Mouse (Mus musculus) lung, adult 2 months (tissue): ENCODE results near the gene Sat2. TPM values are rescaled to one million over a fixed set of nuclear protein-coding genes. Genes with fewer than 3 reads are reported as not detected.
A peak's percentile ranks its signal among the peaks of the same experiment; 100 is the strongest.
"Not testable (repeated sequence)": the region's sequence is repeated elsewhere in the genome, so short reads cannot be mapped to it uniquely, and the experiment has no call there.

ENCODE experiments used
- DNase-seq: peaks from one replicate; pipeline ENCODE4 v3.0.0; 2022
- H3K4me1 ChIP-seq: fragments of 200-500 bp; 2 replicates; pipeline ENCODE4 v1.6.1; 2011; ENCODE audit warnings: low read length; ENCODE audit not compliant: control insufficient read depth, insufficient read depth
- H3K4me3 ChIP-seq: fragments of 200-500 bp; replicated peaks from 2 replicates; pipeline ENCODE3; 2011; ENCODE audit warnings: low read depth, mild to moderate bottlenecking, control low read depth, low read length; ENCODE audit errors: extremely low read depth
- CTCF ChIP-seq: fragments of 200-500 bp; IDR thresholded peaks from 2 replicates; pipeline ENCODE4 v1.5.1; 2011; ENCODE audit warnings: mild to moderate bottlenecking, low read length, control low read depth; ENCODE audit not compliant: insufficient read depth
- POLR2A ChIP-seq: fragments of 200-500 bp; IDR thresholded peaks from 2 replicates; pipeline ENCODE4 v1.6.1; 2011; ENCODE audit warnings: low read depth, mild to moderate bottlenecking, control low read depth, low read length, borderline replicate concordance; ENCODE audit errors: extremely low read depth
- WGBS: fragments of 180-500 bp; shearing (Covaris S2); methylation state at CpG from one replicate; pipeline ENCODE4 v1.1.7; 2018; 5-methylcytosine and 5-hydroxymethylcytosine counted together
- polyA plus RNA-seq: library from polyadenylated mRNA; depleted of rRNA; stranded (reverse); fragments of >200 nt; gene quantifications from 2 replicates; pipeline ENCODE4 v1.2.3, GENCODE M21; 2012

Sat2 gene
- polyA plus RNA-seq, 1 experiment = 6.1 TPM

- WGBS = 82% methylated on average over 3 of the region's 3 CpGs
- DNase-seq = no peak
- TF ChIP-seq CTCF (no peak), POLR2A (no peak)
- H3K4me1 ChIP-seq = no peaks in the 10 kb centered on the region; the same call in 1 of the 2 replicates
- H3K4me3 ChIP-seq = no peak overlapping the region
These were observed 13.3 kb upstream of the Sat2 start for GRCm38 (mm10) chr11:69608525-69608924.

DNA sequence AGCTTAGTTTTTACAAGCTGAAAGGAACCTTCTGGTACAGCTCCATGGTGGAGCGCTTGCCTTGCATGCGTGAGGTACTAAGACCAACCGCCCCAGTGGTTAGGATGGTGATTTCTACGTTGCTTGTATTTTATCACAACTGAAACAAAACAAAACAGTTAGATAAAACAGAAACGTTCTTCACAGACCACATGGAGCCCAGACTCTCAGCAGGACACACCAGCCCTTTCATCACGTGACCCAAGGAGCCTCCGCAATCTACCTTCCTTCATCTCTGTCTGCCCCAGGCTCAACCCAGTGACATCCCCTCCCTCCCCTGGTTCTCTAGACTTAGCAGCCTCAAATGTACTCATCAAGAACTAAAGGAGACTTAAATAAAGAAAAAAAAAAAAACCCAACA is 12.4 kb upstream of the Sat2 start:
- TF ChIP-seq POLR2A = no peak
- no peak for TF ChIP-seq CTCF
- no peak for DNase-seq
- 65% methylated on average over 7 of the region's 7 CpGs for WGBS

DNA sequence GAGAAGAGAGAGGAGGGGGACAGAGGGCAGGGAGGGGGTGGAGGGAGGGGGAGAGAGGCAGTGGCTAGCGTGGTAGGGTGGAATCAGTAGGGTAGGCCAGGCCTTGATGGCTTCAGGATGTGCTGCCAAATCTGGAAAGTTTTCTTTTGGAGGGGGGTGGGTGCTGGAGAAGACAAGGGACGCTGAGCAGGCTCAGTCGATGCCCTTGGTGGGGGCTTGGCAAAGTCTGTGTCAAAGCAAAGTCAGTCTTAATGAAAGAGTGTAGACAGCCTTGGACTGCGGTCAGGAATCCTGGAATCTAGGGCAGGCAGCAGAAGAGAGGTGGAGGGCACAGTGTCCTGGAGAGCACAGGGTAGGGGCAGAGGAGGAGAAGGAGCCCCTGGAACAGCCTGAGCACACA is 10.9 kb upstream of the Sat2 start:
- DNase-seq = no peak
- TF ChIP-seq POLR2A (no peak), CTCF (no peak)
- 52% methylated on average over 4 of the region's 4 CpGs for WGBS
- H3K4me3 ChIP-seq = no peak overlapping the region
- no peaks in the 10 kb centered on the region for H3K4me1 ChIP-seq

More for the DNA sequence above, 12.4 kb upstream of the Sat2 start:
- Histone ChIP-seq H3K4me3 (no peak overlapping the region), H3K4me1 (no peaks in the 10 kb centered on the region; the same call in 1 of the 2 replicates)

- peak; percentile 83 for DNase-seq
- no peak for TF ChIP-seq POLR2A
- TF ChIP-seq CTCF = peak; percentile 85
- Histone ChIP-seq H3K4me3 (no peak overlapping the region), H3K4me1 (no peaks in the 10 kb centered on the region)
- WGBS = 9% methylated on average over 19 of the region's 19 CpGs
These were observed 8.1 kb upstream of the Sat2 start for GRCm38 (mm10) chr11:69613553-69614256.

- DNase-seq, H3K4me3 ChIP-seq, H3K4me1 ChIP-seq: not testable (repeated sequence)
- WGBS = 42% methylated on average over 11 of the region's 11 CpGs
These were observed 7.6 kb upstream of the Sat2 start for GRCm38 (mm10) chr11:69614257-69614588.

DNA sequence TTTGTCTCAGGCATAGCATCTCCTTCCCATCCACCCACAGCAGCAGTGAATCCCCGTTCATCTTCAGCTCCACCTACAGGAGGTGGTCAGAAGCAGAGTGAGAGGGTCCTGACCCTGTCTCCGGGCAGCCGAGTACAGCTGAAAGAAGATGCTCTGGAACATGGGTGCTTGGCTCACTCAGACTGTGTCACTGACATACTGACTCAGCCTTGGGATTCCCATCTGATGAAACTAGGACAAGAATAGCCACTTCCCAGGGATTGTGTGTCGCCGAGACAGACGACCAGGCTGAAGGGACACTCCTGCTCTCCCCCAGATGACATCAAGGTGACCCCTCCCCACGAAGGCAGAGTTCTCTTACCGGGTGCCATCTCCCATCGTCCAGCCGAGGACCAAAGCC is 5.0 kb upstream of the Sat2 start:
- TF ChIP-seq POLR2A = no peak
- TF ChIP-seq CTCF = no peak
- Histone ChIP-seq H3K4me3 (no peak overlapping the region), H3K4me1 (no peaks in the 10 kb centered on the region; the same call in 1 of the 2 replicates)
- no peak for DNase-seq
- 49% methylated on average over 10 of the region's 10 CpGs for WGBS

- Histone ChIP-seq H3K4me3 (no peak within 1 kb of the TSS), H3K4me1 (no peaks in the 10 kb centered on the region; the same call in 1 of the 2 replicates)
- no peak for DNase-seq
- TF ChIP-seq POLR2A (no peak), CTCF (no peak)
- WGBS = 65% methylated on average over 5 of the region's 5 CpGs
These were observed 4.0 kb upstream of the Sat2 start, which contains the start of gene Shbg for GRCm38 (mm10) chr11:69617805-69618204. Gene Shbg (minus strand): TSS chr11:69617905.

DNA sequence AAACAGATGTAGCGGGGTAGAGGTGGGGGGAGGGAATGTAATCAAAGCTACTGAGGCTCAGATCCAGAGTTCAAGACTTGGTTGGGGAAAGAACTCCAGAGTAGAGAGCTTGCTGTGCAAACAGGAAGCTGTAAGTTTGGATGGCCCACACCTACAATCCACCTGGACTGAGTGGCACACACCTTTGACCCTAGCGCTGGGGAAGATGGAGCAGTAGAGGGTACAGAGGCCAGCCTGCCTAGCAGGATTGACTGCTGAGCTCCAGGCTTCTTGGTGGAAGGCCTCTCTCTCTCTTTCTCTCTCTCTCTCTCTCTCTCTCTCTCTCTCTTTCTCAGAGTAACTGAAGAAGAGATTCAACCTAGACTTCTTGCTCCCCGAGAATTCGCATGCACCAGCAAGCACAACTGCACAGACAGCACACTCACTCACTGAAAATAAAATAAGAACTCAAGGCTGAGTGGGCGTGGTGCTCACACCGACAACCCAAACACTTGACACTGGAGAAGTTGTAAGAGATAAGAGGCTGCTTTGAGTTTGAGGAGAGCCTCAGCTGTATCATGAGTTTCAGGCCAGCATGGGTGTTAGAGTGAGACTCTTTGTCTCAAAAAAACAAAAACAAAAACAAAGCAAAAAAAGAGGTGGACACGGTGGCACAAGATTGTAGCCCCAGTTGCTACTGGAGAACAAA is 1.3 kb upstream of the Sat2 start:
- TF ChIP-seq CTCF = no peak
- TF ChIP-seq POLR2A = no peak
- Histone ChIP-seq H3K4me1 (no peaks in the 10 kb centered on the region; the same call in 1 of the 2 replicates), H3K4me3 (no peak overlapping the region)
- WGBS = 67% methylated on average over 7 of the region's 7 CpGs
- no peak for DNase-seq

DNA sequence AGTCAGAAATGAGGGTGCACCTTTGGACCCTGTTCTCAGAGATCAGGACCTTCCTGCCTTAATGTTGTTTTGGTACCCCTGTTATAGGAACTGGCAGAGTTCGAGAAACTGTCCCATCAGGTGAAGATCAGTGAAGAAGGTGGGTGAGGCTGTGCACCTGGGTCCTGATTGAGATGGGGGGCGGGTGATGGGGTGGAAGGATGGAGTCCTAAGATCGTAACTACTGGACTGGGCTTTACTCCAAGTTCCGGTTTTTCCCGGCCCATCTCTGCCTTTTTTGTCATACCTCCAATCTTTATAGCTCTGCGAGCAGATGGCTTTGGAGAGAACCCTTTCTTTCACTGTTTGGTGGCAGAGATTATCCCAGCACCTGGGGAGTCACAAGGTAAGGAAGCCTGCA is 582 bp downstream of the Sat2 start:
- TF ChIP-seq POLR2A = no peak
- TF ChIP-seq CTCF = no peak
- no peaks in the 10 kb centered on the region; the same call in 1 of the 2 replicates for H3K4me1 ChIP-seq
- H3K4me3 ChIP-seq = peak overlapping the region; percentile 80
- no peak for DNase-seq
- WGBS = 44% methylated on average over 6 of the region's 6 CpGs

- Histone ChIP-seq H3K4me3 (no peak overlapping the region), H3K4me1 (no peaks in the 10 kb centered on the region; the same call in 1 of the 2 replicates)
- DNase-seq = no peak
- TF ChIP-seq CTCF = no peak
- no peak for TF ChIP-seq POLR2A
- WGBS = 79% methylated on average over 4 of the region's 4 CpGs
These were observed 1.2 kb downstream of the Sat2 start for GRCm38 (mm10) chr11:69623006-69623405.

DNA sequence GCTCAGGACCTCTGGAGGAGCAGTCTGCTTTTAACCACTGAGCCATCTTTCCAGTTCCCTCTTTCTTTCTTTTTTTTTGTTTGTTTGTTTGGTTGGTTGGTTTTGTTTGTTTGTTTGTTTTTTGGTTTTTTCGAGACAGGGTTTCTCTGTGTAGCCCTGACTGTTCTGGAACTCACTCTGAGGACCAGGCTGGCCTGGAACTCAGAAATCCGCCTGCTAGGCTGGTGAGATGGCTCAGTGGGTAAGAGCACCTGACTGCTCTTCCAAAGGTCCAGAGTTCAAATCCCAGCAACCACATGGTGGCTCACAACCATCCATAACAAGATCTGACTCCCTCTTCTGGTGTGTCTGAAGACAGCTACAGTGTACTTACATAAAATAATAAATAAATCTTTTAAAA is 2.5 kb downstream of the Sat2 start:
- H3K4me3 ChIP-seq, H3K4me1 ChIP-seq, DNase-seq: not testable (repeated sequence)
- 81% methylated on average over 2 of the region's 2 CpGs for WGBS
